Mouse (Mus musculus) midbrain, postnatal 0 days (tissue): ENCODE data around the gene Setd7. TPM values are rescaled to one million over a fixed set of nuclear protein-coding genes. Genes with fewer than 3 reads are reported as not detected.

ENCODE experiments used
- ATAC-seq: fragments of 200-750 bp; cut with Nextera tagmentation; 2 replicates; pipeline ENCODE4 v1.8.0; 2017; ENCODE audit warnings: moderate number of reproducible peaks, mild to moderate bottlenecking, moderate TSS enrichment, moderate library complexity; ENCODE audit not compliant: low FRiP score
- DNase-seq: peaks from one replicate; pipeline ENCODE4 v3.0.0-alpha.2; 2015; ENCODE audit warnings: low spot score
- H3K27ac ChIP-seq: fragments of 300-500 bp; sonication (generic); 2 replicates; pipeline ENCODE4 v1.5.1; 2014; ENCODE audit warnings: low read depth, mild to moderate bottlenecking, low read length, mixed read lengths
- H3K27me3 ChIP-seq: fragments of 300-500 bp; sonication (generic); 2 replicates; pipeline ENCODE4 v1.6.1; 2014; ENCODE audit warnings: low read length, control low read depth, mixed read lengths; ENCODE audit not compliant: insufficient read depth
- H3K36me3 ChIP-seq: fragments of 300-500 bp; sonication (generic); 2 replicates; pipeline ENCODE4 v1.6.1; 2014; ENCODE audit warnings: low read length, control low read depth, mixed read lengths; ENCODE audit not compliant: insufficient read depth
- H3K4me1 ChIP-seq: fragments of 300-500 bp; sonication (generic); 2 replicates; pipeline ENCODE4 v1.6.1; 2014; ENCODE audit warnings: mild to moderate bottlenecking, control low read depth, antibody characterized with exemption, low read length, mixed read lengths; ENCODE audit not compliant: insufficient read depth
- H3K4me2 ChIP-seq: fragments of 300-500 bp; sonication (generic); 2 replicates; pipeline ENCODE4 v1.6.1; 2014; ENCODE audit warnings: low read depth, mild to moderate bottlenecking, low read length, mixed read lengths; ENCODE audit not compliant: poor library complexity, severe bottlenecking
- H3K4me3 ChIP-seq: fragments of 300-500 bp; sonication (generic); 2 replicates; pipeline ENCODE4 v1.5.1; 2014; ENCODE audit warnings: low read depth, mild to moderate bottlenecking, low read length, moderate library complexity
- H3K9ac ChIP-seq: fragments of 300-500 bp; sonication (generic); replicated peaks from 2 replicates; pipeline ENCODE4 v1.6.1; 2014; ENCODE audit warnings: mild to moderate bottlenecking, low read length, moderate library complexity, mixed read lengths; ENCODE audit not compliant: poor library complexity, severe bottlenecking
- H3K9me3 ChIP-seq: fragments of 300-500 bp; sonication (generic); 2 replicates; pipeline ENCODE4 v1.6.1; 2016; ENCODE audit warnings: low read length, control low read depth
- CTCF ChIP-seq: IDR thresholded peaks from 2 replicates; pipeline ENCODE4 v1.5.1; 2016; ENCODE audit warnings: antibody characterized with exemption, mild to moderate bottlenecking
- WGBS: fragments of 180-500 bp; shearing (Covaris S2); extraction: QIAGEN DNeasy Blood & Tissue Kit; methylation state at CpG from one replicate; pipeline ENCODE4 v1.1.7; 2014; 5-methylcytosine and 5-hydroxymethylcytosine counted together
- polyA plus RNA-seq: library from polyadenylated mRNA; unstranded; fragments of >200 nt; fragmentation: Nextera tagmentation; extraction: Ambion mirVana; gene quantifications from 2 replicates; pipeline ENCODE4 v1.2.1, GENCODE M21; 2015
- total RNA-seq: library from RNA; depleted of rRNA; stranded (reverse); fragments of >200 nt; gene quantifications from 2 replicates; pipeline ENCODE4 v1.2.3, GENCODE M21; 2014

The Setd7 gene
- total and polyA plus RNA-seq, 2 experiments from 2014 or later: 2.7 to 11.7 TPM

- no peak overlapping the region for H3K27ac ChIP-seq
- DNase-seq (no peak), ATAC-seq (no peak)
- no peak overlapping the region for H3K4me2 ChIP-seq
- H3K9me3 ChIP-seq: no peaks in the 10 kb centered on the region
- H3K36me3 ChIP-seq: peaks cover 8% of the 10 kb centered on the region
- H3K9ac ChIP-seq: no peak overlapping the region
- no peaks in the 10 kb centered on the region for H3K27me3 ChIP-seq
- WGBS: 83% methylated on average over 9 of the region's 9 CpGs
- no peak overlapping the region for H3K4me3 ChIP-seq
- H3K4me1 ChIP-seq: peaks cover 9% of the 10 kb centered on the region; the same call in 1 of the 2 replicates
- no peak for TF ChIP-seq CTCF
Observed at GRCm38 (mm10) chr3:51554067-51554466, 6.6 kb downstream of the Setd7 start.

GRCm38 (mm10) chr3:51553497-51553875, 7.2 kb downstream of the Setd7 start:
- ATAC-seq (peak; percentile 27; the same call in 1 of the 2 replicates), DNase-seq (peak; percentile 70)
- Histone ChIP-seq H3K4me1 (peaks cover 9% of the 10 kb centered on the region; the same call in 1 of the 2 replicates), H3K27ac (no peak overlapping the region), H3K9ac (no peak overlapping the region), H3K4me2 (no peak overlapping the region), H3K27me3 (no peaks in the 10 kb centered on the region), H3K36me3 (peaks cover 14% of the 10 kb centered on the region), H3K4me3 (no peak overlapping the region), H3K9me3 (no peaks in the 10 kb centered on the region)
- no peak for TF ChIP-seq CTCF
- WGBS: 56% methylated on average over 8 of the region's 8 CpGs

- H3K27me3 ChIP-seq: no peaks in the 10 kb centered on the region
- no peaks in the 10 kb centered on the region for H3K9me3 ChIP-seq
- DNase-seq (no peak), ATAC-seq (no peak)
- H3K9ac ChIP-seq: no peak overlapping the region
- no peak for TF ChIP-seq CTCF
- no peak overlapping the region for H3K4me2 ChIP-seq
- H3K4me1 ChIP-seq: peaks cover 9% of the 10 kb centered on the region; the same call in 1 of the 2 replicates
- H3K27ac ChIP-seq: no peak overlapping the region
- WGBS: 60% methylated on average over 10 of the region's 10 CpGs
- no peak overlapping the region for H3K4me3 ChIP-seq
- peaks cover 14% of the 10 kb centered on the region for H3K36me3 ChIP-seq
Observed at GRCm38 (mm10) chr3:51552841-51553496, 7.7 kb downstream of the Setd7 start.

GRCm38 (mm10) chr3:51552197-51552596, 8.5 kb downstream of the Setd7 start:
- Histone ChIP-seq H3K4me3 (no peak overlapping the region), H3K9me3 (no peaks in the 10 kb centered on the region), H3K36me3 (peaks cover 14% of the 10 kb centered on the region), H3K4me1 (peaks cover 9% of the 10 kb centered on the region; the same call in 1 of the 2 replicates), H3K9ac (no peak overlapping the region), H3K27ac (no peak overlapping the region), H3K27me3 (no peaks in the 10 kb centered on the region), H3K4me2 (no peak overlapping the region)
- no peak for TF ChIP-seq CTCF
- 76% methylated on average over 2 of the region's 2 CpGs for WGBS
- ATAC-seq (no peak), DNase-seq (no peak)

GRCm38 (mm10) chr3:51548987-51549579, 11.6 kb downstream of the Setd7 start:
- Histone ChIP-seq H3K27me3 (no peaks in the 10 kb centered on the region), H3K4me1 (peaks cover 9% of the 10 kb centered on the region; the same call in 1 of the 2 replicates), H3K9me3 (no peaks in the 10 kb centered on the region), H3K36me3 (peaks cover 14% of the 10 kb centered on the region), H3K9ac (no peak overlapping the region), H3K4me3 (no peak overlapping the region), H3K27ac (no peak overlapping the region), H3K4me2 (no peak overlapping the region)
- ATAC-seq: no peak
- 93% methylated on average over 17 of the region's 17 CpGs for WGBS
- TF ChIP-seq CTCF: no peak
- no peak for DNase-seq

- Histone ChIP-seq H3K36me3 (peaks cover 16% of the 10 kb centered on the region), H3K27me3 (no peaks in the 10 kb centered on the region), H3K27ac (no peak overlapping the region), H3K4me1 (0 out of 2 replicates have a peak, but pooled peaks cover 4% of the 10 kb centered on the region), H3K4me3 (no peak overlapping the region), H3K9ac (no peak overlapping the region), H3K4me2 (no peak overlapping the region), H3K9me3 (no peaks in the 10 kb centered on the region)
- no peak for DNase-seq
- no peak for TF ChIP-seq CTCF
- no peak for ATAC-seq
- WGBS: 88% methylated on average over 6 of the region's 6 CpGs
Observed at GRCm38 (mm10) chr3:51547577-51547976, 13.1 kb downstream of the Setd7 start.
